Mouse (Mus musculus) left cerebral cortex, postnatal 14 days (tissue): ENCODE data around the gene Pamr1. TPM values are rescaled to one million over a fixed set of nuclear protein-coding genes. Genes with fewer than 3 reads are reported as not detected.

Experiments
- total RNA-seq, 2 experiments: library from RNA; stranded (reverse); gene quantifications; 2 replicates each; pipeline ENCODE4 v1.2.3; 2021

Gene Pamr1
- total RNA-seq, 2 experiments from 2014 or later, result 34.4 to 35.9 TPM

Other genes starting within 250 kb of the Pamr1 start
- gene Trim44, start 142.2 kb upstream of the Pamr1 start, total RNA-seq, result 100 to 1,000 TPM; 172 to 173 TPM
- gene Fjx1, start 97.5 kb upstream of the Pamr1 start, total RNA-seq, result 10 to 100 TPM; 85.8 to 97.7 TPM
- gene Slc1a2, start 108.6 kb downstream of the Pamr1 start, total RNA-seq, result 1,000 to 10,000 TPM; 2,125 to 2,199 TPM